Mouse (Mus musculus) heart, postnatal 0 days (tissue): ENCODE measurements around the gene Cd160.

Experiments
- CTCF ChIP-seq: IDR thresholded peaks from 2 replicates; pipeline ENCODE4 v1.5.1; 2016; ENCODE audit warnings: antibody characterized with exemption, control low read depth, low read depth
- EP300 ChIP-seq: IDR thresholded peaks from 2 replicates; pipeline ENCODE4 v1.6.1; 2016; ENCODE audit warnings: antibody characterized with exemption, low read depth

- TF ChIP-seq EP300 (no peak), CTCF (no peak)
Observed at GRCm38 (mm10) chr3:96869091-96869490, 39.9 kb upstream of the Cd160 start.
